Mouse (Mus musculus) ES-Bruce4 (cell line): ENCODE data around the gene Marcksl1. TPM values are rescaled to one million over a fixed set of nuclear protein-coding genes. Genes with fewer than 3 reads are reported as not detected.

Experiments
- H3K27ac ChIP-seq: 2 replicates; pipeline ENCODE4 v1.5.1; 2012; ENCODE audit warnings: low read length, inconsistent platforms; ENCODE audit not compliant: insufficient read depth
- H3K27me3 ChIP-seq: 2 replicates; pipeline ENCODE4 v1.6.1; 2012; ENCODE audit warnings: mild to moderate bottlenecking, low read length, inconsistent platforms; ENCODE audit not compliant: control insufficient read depth, poor library complexity, insufficient read depth, severe bottlenecking
- H3K36me3 ChIP-seq: 2 replicates; pipeline ENCODE4 v1.6.1; 2012; ENCODE audit warnings: inconsistent platforms, mild to moderate bottlenecking, low read length, moderate library complexity; ENCODE audit not compliant: control insufficient read depth, poor library complexity, insufficient read depth, severe bottlenecking
- H3K4me1 ChIP-seq: one replicate; pipeline ENCODE4 v1.8.1; 2011; ENCODE audit warnings: low read length; ENCODE audit not compliant: control insufficient read depth, insufficient read depth
- H3K4me3 ChIP-seq: 2 replicates; pipeline ENCODE4 v1.5.1; 2011; ENCODE audit warnings: low read depth, mild to moderate bottlenecking, low read length
- H3K9ac ChIP-seq: 2 replicates; pipeline ENCODE4 v1.6.1; 2012; ENCODE audit warnings: low read depth, mild to moderate bottlenecking, inconsistent platforms; ENCODE audit not compliant: poor library complexity, severe bottlenecking
- H3K9me3 ChIP-seq: replicated peaks from 2 replicates; pipeline ENCODE4 v1.6.1; 2012; ENCODE audit warnings: mild to moderate bottlenecking, low read length, inconsistent platforms; ENCODE audit not compliant: control insufficient read depth, poor library complexity, insufficient read depth, severe bottlenecking
- CTCF ChIP-seq: IDR thresholded peaks from one replicate; pipeline ENCODE4 v1.8.1; 2011; ENCODE audit warnings: low read depth, low read length
- EP300 ChIP-seq: IDR thresholded peaks from 2 replicates; pipeline ENCODE4 v1.6.1; 2011; ENCODE audit warnings: low read depth, low read length; ENCODE audit not compliant: insufficient read depth
- POLR2A ChIP-seq: IDR thresholded peaks from one replicate; pipeline ENCODE4 v1.8.1; 2011; ENCODE audit warnings: low read length; ENCODE audit not compliant: insufficient read depth
- polyA plus RNA-seq: library from polyadenylated mRNA; stranded (reverse); fragments of >200 nt; gene quantifications from 2 replicates; pipeline ENCODE4 v1.2.4, GENCODE M21; 2011; ENCODE audit warnings: low read depth; ENCODE audit not compliant: missing spikeins, insufficient read depth, insufficient read length

The Marcksl1 gene
- polyA plus RNA-seq, 1 experiment, result 379 TPM

DNA sequence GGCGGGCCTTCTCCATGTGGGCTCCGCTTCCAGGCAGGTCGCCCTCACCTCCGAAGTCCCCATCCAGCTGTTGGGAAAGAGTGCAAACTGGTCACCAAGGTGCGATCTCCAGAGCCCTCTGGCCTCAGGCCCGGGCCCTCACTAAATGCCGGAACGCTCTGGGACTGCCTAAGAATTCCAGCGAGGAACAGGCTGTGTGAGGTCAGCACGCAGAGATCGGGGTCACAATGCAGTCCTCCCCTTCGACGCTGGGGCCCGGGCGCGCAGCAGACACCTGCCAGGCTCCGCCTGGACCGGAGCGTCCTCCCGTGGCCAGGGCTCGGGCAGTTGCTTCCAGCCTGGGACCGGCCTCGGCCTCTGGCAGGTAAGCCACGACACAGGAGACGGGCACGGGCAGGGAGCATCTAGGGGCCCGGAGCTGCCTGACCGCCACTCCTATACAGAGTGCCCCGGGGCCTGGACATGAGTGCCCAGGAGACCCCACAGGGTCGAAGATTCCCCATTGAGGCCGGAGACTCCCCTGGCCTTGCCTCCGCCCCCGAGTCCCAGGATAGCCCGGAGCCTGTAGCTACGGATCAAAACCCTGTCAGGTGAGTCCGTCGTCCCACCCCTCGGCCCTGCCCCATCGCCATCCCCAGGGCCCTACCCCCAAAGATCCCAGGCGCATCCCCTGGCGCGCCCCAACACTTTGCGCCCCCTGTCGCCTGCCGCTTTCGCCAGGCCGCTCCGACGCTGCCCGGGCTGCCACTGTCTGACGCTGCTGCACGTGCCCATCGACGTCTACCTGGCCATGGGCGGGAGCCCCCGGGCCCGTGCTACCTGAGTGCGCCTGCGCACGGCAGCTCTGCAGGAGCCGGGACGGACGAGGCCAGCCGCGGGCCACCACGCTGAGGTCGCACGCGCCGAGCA lies 22.2 kb upstream of the Marcksl1 start, which contains the start of the genes Tssk3 and Fam229a:
Gene Tssk3 (minus strand): TSS at position 51 of the 909 bp plus-strand sequence.
Gene Fam229a (plus strand): TSS at position 219 of the 909 bp plus-strand sequence.
- Histone ChIP-seq H3K27ac (no peak within 1 kb of the TSS), H3K9me3 (no peaks in the 10 kb centered on the region)

DNA sequence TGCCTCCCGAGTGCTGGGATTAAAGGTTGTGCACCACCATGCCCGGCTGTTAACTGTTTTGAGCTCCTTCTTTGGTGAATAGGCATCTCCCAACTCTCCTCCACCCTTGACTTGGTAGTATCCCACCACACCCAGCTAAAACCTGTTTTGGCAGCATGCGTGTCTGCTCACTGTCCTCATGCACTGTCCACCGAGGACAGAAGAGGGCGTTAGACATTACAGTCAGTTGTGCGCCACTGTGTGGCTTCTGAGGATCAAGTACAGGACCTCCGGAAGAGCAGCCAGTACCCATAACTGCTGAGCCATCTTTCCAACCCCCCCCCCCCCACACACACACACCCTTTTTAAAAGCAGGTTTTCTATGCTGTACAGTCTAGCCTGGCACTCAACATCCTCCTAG lies 18.7 kb upstream of the Marcksl1 start:
- TF ChIP-seq POLR2A, result no peak
- 0 out of 2 replicates have a peak, but pooled peaks have one; percentile 38 for TF ChIP-seq EP300
- TF ChIP-seq CTCF, result peak; percentile 75

More for the DNA sequence above, 22.2 kb upstream of the Marcksl1 start, which contains the start of the genes Tssk3 and Fam229a:
- Histone ChIP-seq H3K9ac (peak within 1 kb of the TSS; percentile 27), H3K36me3 (peaks cover 11% of the 10 kb centered on the region), H3K27me3 (no peaks in the 10 kb centered on the region), H3K4me1 (peaks cover 2% of the 10 kb centered on the region), H3K4me3 (peak within 1 kb of the TSS; percentile 27)
- TF ChIP-seq CTCF (no peak), EP300 (no peak), POLR2A (no peak)

DNA sequence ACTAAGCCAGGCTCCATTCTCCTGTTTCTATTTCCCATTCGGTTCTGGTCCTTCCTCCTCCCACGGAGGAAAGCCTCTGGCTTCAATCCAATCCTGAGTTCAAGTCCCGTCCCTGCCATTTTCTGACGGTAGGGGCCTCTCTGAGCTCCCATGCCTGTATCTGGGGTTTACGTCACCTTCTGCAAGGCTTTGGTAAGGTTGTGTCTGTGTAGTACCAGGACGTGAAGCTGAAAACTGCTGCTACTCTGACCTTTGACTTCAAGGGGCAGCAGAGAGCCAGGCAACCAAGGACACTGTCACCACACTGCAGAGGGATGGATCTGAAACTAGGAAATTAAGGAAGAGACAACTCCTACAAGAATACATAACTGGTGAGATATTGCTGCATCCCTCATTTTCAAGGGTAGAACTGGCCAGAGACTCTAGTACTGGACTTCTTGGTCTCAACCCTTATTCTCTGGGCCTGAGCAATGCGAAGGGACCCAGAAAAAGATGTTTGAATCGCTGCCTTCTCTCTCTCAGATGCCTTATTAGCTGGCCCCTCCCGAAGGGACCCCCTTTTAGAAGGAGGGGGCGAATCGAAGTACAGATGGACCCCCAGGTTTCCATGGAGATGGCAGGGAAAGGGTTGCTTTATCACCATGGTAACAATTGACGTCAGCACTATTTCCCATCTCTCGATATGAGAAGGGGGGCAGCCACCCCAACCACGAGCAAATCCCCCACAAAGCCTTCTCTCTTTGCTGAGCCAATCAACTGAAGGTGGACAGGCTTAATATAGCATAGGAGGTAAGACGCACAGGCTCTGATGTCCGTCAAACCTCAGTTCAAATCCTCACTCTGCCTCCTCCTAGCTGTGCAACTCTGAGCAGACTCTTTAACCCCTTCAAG lies 17.5 kb upstream of the Marcksl1 start:
- Histone ChIP-seq H3K9ac (no peak overlapping the region), H3K4me1 (peaks cover 8% of the 10 kb centered on the region), H3K27ac (no peak overlapping the region), H3K36me3 (no peaks in the 10 kb centered on the region), H3K27me3 (no peaks in the 10 kb centered on the region), H3K4me3 (no peak overlapping the region), H3K9me3 (no peaks in the 10 kb centered on the region)
- peak; percentile 59 for TF ChIP-seq CTCF
- no peak for TF ChIP-seq EP300

More for the DNA sequence above, 18.7 kb upstream of the Marcksl1 start:
- H3K4me1 ChIP-seq, result peaks cover 10% of the 10 kb centered on the region
- no peak overlapping the region for H3K27ac ChIP-seq
- no peaks in the 10 kb centered on the region for H3K9me3 ChIP-seq
- no peaks in the 10 kb centered on the region for H3K27me3 ChIP-seq
- no peak overlapping the region for H3K4me3 ChIP-seq
- no peak overlapping the region for H3K9ac ChIP-seq
- H3K36me3 ChIP-seq, result no peaks in the 10 kb centered on the region

DNA sequence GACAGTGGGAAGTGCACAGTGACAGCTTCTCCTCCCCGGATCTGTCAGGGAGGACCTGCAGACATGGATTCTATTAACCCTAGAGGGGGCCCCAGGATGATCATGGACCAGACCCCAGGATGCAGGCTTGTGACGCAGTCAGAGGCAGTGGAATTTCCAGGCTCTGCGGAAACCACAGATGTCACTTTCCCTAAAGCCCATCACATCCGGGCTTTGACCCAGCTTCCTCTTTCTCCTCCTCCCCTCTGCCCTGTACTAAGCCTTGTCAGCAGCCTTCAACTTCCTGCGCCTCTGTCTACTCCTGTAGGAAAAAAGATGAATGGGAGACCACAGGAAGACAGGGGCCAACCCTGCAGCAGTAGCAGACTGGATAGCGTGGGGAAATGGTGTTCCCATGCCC lies 16.8 kb upstream of the Marcksl1 start:
- H3K4me1 ChIP-seq, result peaks cover 8% of the 10 kb centered on the region
- no peaks in the 10 kb centered on the region for H3K9me3 ChIP-seq
- H3K27me3 ChIP-seq, result no peaks in the 10 kb centered on the region
- H3K4me3 ChIP-seq, result no peak overlapping the region
- H3K36me3 ChIP-seq, result no peaks in the 10 kb centered on the region
- no peak overlapping the region for H3K9ac ChIP-seq
- H3K27ac ChIP-seq, result no peak overlapping the region
- TF ChIP-seq CTCF, result no peak
- TF ChIP-seq POLR2A, result no peak
- TF ChIP-seq EP300, result no peak

DNA sequence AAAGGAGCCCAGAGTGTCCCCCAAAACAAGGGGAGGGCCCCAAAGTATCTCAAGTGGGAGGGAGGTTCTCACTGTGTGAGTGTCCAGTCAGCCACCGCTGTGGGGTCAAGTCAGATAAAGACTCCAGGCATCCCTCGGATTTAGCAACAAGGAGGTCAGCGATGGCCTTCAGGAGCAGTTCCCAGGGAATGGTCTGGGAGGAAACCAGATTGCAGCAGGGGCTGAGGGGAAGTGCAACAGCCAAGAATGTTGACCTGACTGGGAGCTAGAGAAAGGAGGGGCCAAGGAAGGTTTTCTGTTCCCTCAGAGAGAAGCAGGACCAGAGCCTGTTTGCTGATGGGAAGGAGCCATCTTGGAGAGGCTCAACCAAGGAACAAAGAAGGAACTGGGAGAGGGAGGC lies 14.4 kb upstream of the Marcksl1 start:
- 0 out of 2 replicates have a peak overlapping the region, but pooled peaks have one; percentile 55 for H3K4me3 ChIP-seq

More for the DNA sequence above, 14.4 kb upstream of the Marcksl1 start:
- no peaks in the 10 kb centered on the region for H3K9me3 ChIP-seq
- H3K27ac ChIP-seq, result peak overlapping the region; percentile 80
- H3K27me3 ChIP-seq, result no peaks in the 10 kb centered on the region
- no peak for TF ChIP-seq EP300
- TF ChIP-seq POLR2A, result no peak
- no peak for TF ChIP-seq CTCF
- no peaks in the 10 kb centered on the region for H3K36me3 ChIP-seq
- peaks cover 17% of the 10 kb centered on the region for H3K4me1 ChIP-seq
- peak overlapping the region; percentile 73 for H3K9ac ChIP-seq
